Mouse (Mus musculus): ENCODE results near the gene Rbm7. TPM values are rescaled to one million over a fixed set of nuclear protein-coding genes. Genes with fewer than 3 reads are reported as not detected.
"Not testable (repeated sequence)": the region's sequence is repeated elsewhere in the genome, so short reads cannot be mapped to it uniquely, and the experiment has no call there.

Gene Rbm7
- polyA plus RNA-seq (2012; rRNA removed) = 16.9 and 19.7 TPM in 2 replicates
- polyA plus RNA-seq (2014; fragmentation: Nextera tagmentation; extraction: Ambion mirVana) = 56.1 and 60.9 TPM in 2 replicates

GRCm38 (mm10) chr9:48494817-48495547, at the start of gene Rbm7, which contains the start of gene Gm5617:
Gene Rbm7 (minus strand): TSS chr9:48495299.
Gene Gm5617 (plus strand): TSS chr9:48495442.
- H3K36me3 ChIP-seq (replicated peaks; ENCODE audit: control insufficient read depth, insufficient read depth, low read depth) = peaks cover 34% of the 10 kb centered on the region
- H3K4me3 ChIP-seq (ENCODE audit: insufficient read depth in 1 of 2, low read depth in 2 of 2, low read length in 2 of 2) = peak within 1 kb of the TSS; percentile 94 to 96
- ATAC-seq (ENCODE audit: insufficient read depth) = peak; percentile 100
- H3K27me3 ChIP-seq (ENCODE audit: control insufficient read depth, insufficient read depth, low read length) = no peaks in the 10 kb centered on the region
- peak within 1 kb of the TSS; percentile 67 for H3K27ac ChIP-seq
- TF ChIP-seq EP300 (IDR thresholded peaks at IDR 0.05; ENCODE audit: low read depth) (no peak), CTCF (IDR thresholded peaks at IDR 0.05; ENCODE audit: low read depth) (no peak)
- no peaks in the 10 kb centered on the region for H3K9me3 ChIP-seq (ENCODE audit: control insufficient read depth, low read length)
- H3K4me1 ChIP-seq (replicated peaks; ENCODE audit: control insufficient read depth in 2 of 2, insufficient read depth in 2 of 2, low read length in 1 of 2) = peaks cover 12 to 15% of the 10 kb centered on the region in 2 experiments
- peak within 1 kb of the TSS; percentile 87 for H3K9ac ChIP-seq (replicated peaks)
- H3K4me2 ChIP-seq (ENCODE audit: low read depth) = peak within 1 kb of the TSS; percentile 95
- WGBS (ENCODE audit: insufficient replicate concordance) = under 1% methylated on average over 72 of the region's 72 CpGs
- DNase-seq (ENCODE audit: low read depth in 3 of 3, low spot score in 3 of 3) = peak; percentile 90 to 92 (median 90)

GRCm38 (mm10) chr9:48538688-48539087, 43.6 kb upstream of the Rbm7 start:
- no peak overlapping the region for H3K9ac ChIP-seq (replicated peaks)
- no peak for ATAC-seq (ENCODE audit: insufficient read depth)
- H3K9me3 ChIP-seq (ENCODE audit: control insufficient read depth, low read length) = no peaks in the 10 kb centered on the region
- H3K27me3 ChIP-seq (ENCODE audit: control insufficient read depth, insufficient read depth, low read length) = peaks cover 10% of the 10 kb centered on the region
- WGBS (ENCODE audit: insufficient replicate concordance) = 14% methylated on average over 12 of the region's 12 CpGs
- H3K36me3 ChIP-seq (replicated peaks; ENCODE audit: control insufficient read depth, insufficient read depth, low read depth) = no peaks in the 10 kb centered on the region
- H3K27ac ChIP-seq = no peak overlapping the region
- H3K4me3 ChIP-seq (ENCODE audit: insufficient read depth in 1 of 2, low read depth in 2 of 2, low read length in 2 of 2) = no peak overlapping the region
- H3K4me2 ChIP-seq (ENCODE audit: low read depth) = peak overlapping the region; percentile 15; the same call in 1 of the 2 replicates
- no peak for DNase-seq (ENCODE audit: low read depth in 3 of 3, low spot score in 3 of 3)
- TF ChIP-seq CTCF (IDR thresholded peaks at IDR 0.05; ENCODE audit: low read depth) = no peak
- no peak for TF ChIP-seq EP300 (IDR thresholded peaks at IDR 0.05; ENCODE audit: low read depth)
- H3K4me1 ChIP-seq (replicated peaks; ENCODE audit: control insufficient read depth in 2 of 2, insufficient read depth in 2 of 2, low read length in 1 of 2) = 0 out of 4 replicates have a peak, but pooled peaks cover 0 to 2% of the 10 kb centered on the region in 2 experiments

GRCm38 (mm10) chr9:48538044-48538645, 43.0 kb upstream of the Rbm7 start:
- TF ChIP-seq CTCF (IDR thresholded peaks at IDR 0.05; ENCODE audit: low read depth) (no peak), EP300 (IDR thresholded peaks at IDR 0.05; ENCODE audit: low read depth) (no peak)
- Histone ChIP-seq H3K27ac (no peak overlapping the region), H3K9ac (replicated peaks) (no peak overlapping the region), H3K27me3 (ENCODE audit: control insufficient read depth, insufficient read depth, low read length) (peaks cover 10% of the 10 kb centered on the region), H3K9me3 (ENCODE audit: control insufficient read depth, low read length) (no peaks in the 10 kb centered on the region), H3K4me1 (replicated peaks; ENCODE audit: control insufficient read depth in 2 of 2, insufficient read depth in 2 of 2, low read length in 1 of 2) (0 out of 4 replicates have a peak, but pooled peaks cover 0 to 2% of the 10 kb centered on the region in 2 experiments), H3K36me3 (replicated peaks; ENCODE audit: control insufficient read depth, insufficient read depth, low read depth) (no peaks in the 10 kb centered on the region), H3K4me3 (ENCODE audit: insufficient read depth in 1 of 2, low read depth in 2 of 2, low read length in 2 of 2) (no peak overlapping the region), H3K4me2 (ENCODE audit: low read depth) (peak overlapping the region; percentile 15; the same call in 1 of the 2 replicates)
- no peak for ATAC-seq (ENCODE audit: insufficient read depth)
- DNase-seq (ENCODE audit: low read depth in 3 of 3, low spot score in 3 of 3) = no peak
- WGBS (ENCODE audit: insufficient replicate concordance) = 6% methylated on average over 17 of the region's 17 CpGs

DNA sequence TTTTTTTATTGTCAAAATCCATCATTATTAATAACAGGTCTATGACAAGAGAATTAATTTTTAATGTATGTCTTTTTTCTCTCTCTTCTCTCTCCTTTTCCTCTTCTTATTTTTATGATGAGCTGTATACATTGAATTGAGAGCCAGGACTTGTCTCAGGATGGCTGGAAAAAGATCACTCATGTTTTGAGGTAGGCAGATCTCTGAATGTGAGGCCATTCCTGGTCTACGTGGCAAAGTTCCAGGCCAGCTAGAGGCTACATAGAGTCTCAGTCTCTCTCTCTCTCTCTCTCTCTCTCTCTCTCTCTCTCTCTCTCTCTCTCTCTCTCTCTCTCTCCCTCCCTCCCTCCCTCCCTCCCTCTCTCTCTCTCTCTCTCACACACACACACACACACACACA, 42.5 kb upstream of the Rbm7 start:
- ATAC-seq (ENCODE audit: insufficient read depth); H3K36me3 ChIP-seq (replicated peaks; ENCODE audit: control insufficient read depth, insufficient read depth, low read depth); H3K9ac ChIP-seq (replicated peaks); DNase-seq (ENCODE audit: low read depth in 3 of 3, low spot score in 3 of 3); H3K27ac ChIP-seq; H3K4me2 ChIP-seq (ENCODE audit: low read depth); H3K4me3 ChIP-seq (ENCODE audit: insufficient read depth in 1 of 2, low read depth in 2 of 2, low read length in 2 of 2); H3K4me1 ChIP-seq (replicated peaks; ENCODE audit: control insufficient read depth in 2 of 2, insufficient read depth in 2 of 2, low read length in 1 of 2); H3K9me3 ChIP-seq (ENCODE audit: control insufficient read depth, low read length): not testable (repeated sequence)
- peaks cover 10% of the 10 kb centered on the region for H3K27me3 ChIP-seq (ENCODE audit: control insufficient read depth, insufficient read depth, low read length)
- WGBS (ENCODE audit: insufficient replicate concordance) = 52% methylated on average over 1 of the region's 1 CpGs

DNA sequence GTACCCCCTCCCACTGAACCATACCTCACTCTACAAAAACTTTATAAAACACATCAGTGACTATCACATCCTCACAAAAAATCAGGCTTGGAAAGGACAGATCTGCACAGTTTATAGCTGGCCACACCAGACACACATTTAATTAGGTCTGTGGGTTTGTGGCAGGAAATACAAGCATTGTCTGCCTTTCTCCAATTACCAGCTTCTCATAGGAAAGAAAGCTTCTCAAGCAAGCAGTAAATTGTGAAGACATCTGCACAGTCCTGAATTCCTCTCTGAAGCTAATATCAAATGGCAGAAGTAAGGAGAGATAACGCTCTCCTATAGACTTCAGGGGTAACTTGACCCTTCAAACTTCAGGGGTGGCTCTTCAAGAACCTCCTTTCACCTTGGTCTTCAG, 41.3 kb upstream of the Rbm7 start:
- no peak overlapping the region for H3K4me2 ChIP-seq (ENCODE audit: low read depth)
- no peak for TF ChIP-seq CTCF (IDR thresholded peaks at IDR 0.05; ENCODE audit: low read depth)
- no peak for TF ChIP-seq EP300 (IDR thresholded peaks at IDR 0.05; ENCODE audit: low read depth)
- no peak overlapping the region for H3K27ac ChIP-seq
- H3K4me1 ChIP-seq (replicated peaks; ENCODE audit: control insufficient read depth in 2 of 2, insufficient read depth in 2 of 2, low read length in 1 of 2) = peaks cover 0 to 8% of the 10 kb centered on the region in 2 experiments; a peak in 1 of 4 replicates
- no peak for ATAC-seq (ENCODE audit: insufficient read depth)
- DNase-seq (ENCODE audit: low read depth in 3 of 3, low spot score in 3 of 3) = no peak
- 17% methylated on average over 1 of the region's 1 CpGs for WGBS (ENCODE audit: insufficient replicate concordance)
- H3K27me3 ChIP-seq (ENCODE audit: control insufficient read depth, insufficient read depth, low read length) = peaks cover 10% of the 10 kb centered on the region
- no peak overlapping the region for H3K4me3 ChIP-seq (ENCODE audit: insufficient read depth in 1 of 2, low read depth in 2 of 2, low read length in 2 of 2)
- H3K36me3 ChIP-seq (replicated peaks; ENCODE audit: control insufficient read depth, insufficient read depth, low read depth) = no peaks in the 10 kb centered on the region
- no peak overlapping the region for H3K9ac ChIP-seq (replicated peaks)
- no peaks in the 10 kb centered on the region for H3K9me3 ChIP-seq (ENCODE audit: control insufficient read depth, low read length)

All from liver, embryonic 14.5 days (tissue).